Mouse (Mus musculus): ENCODE results near the gene Rpl31.

The Rpl31 gene

GRCm38 (mm10) chr1:39399228-39399627 lies 31.6 kb downstream of the Rpl31 start:
- no peak for DNase-seq (ENCODE audit: extremely low spot score)

GRCm38 (mm10) chr1:39400173-39400572 lies 32.5 kb downstream of the Rpl31 start:
- DNase-seq (ENCODE audit: extremely low spot score) = no peak

- DNase-seq (ENCODE audit: extremely low spot score) = no peak
These were observed 39.5 kb downstream of the Rpl31 start for GRCm38 (mm10) chr1:39407108-39407507.

- DNase-seq (ENCODE audit: extremely low spot score) = no peak
These were observed 40.5 kb downstream of the Rpl31 start for GRCm38 (mm10) chr1:39408123-39408522.

- DNase-seq (ENCODE audit: extremely low spot score) = no peak
These were observed 41.0 kb downstream of the Rpl31 start for GRCm38 (mm10) chr1:39408668-39409067.

- DNase-seq (ENCODE audit: extremely low spot score) = no peak
These were observed 42.6 kb downstream of the Rpl31 start for GRCm38 (mm10) chr1:39410085-39410821.

- DNase-seq (ENCODE audit: extremely low spot score) = no peak
These were observed 50.2 kb downstream of the Rpl31 start for GRCm38 (mm10) chr1:39417817-39418216.

GRCm38 (mm10) chr1:39418852-39419251 lies 51.2 kb downstream of the Rpl31 start:
- no peak for DNase-seq (ENCODE audit: extremely low spot score)

GRCm38 (mm10) chr1:39420987-39421386 lies 53.3 kb downstream of the Rpl31 start:
- DNase-seq (ENCODE audit: extremely low spot score) = no peak

Measured in embryo, embryonic 9.5 days (tissue).